Mouse (Mus musculus) stomach, embryonic 15.5 days (tissue): Measurements from ENCODE around the gene Igsf21. TPM values are rescaled to one million over a fixed set of nuclear protein-coding genes. Genes with fewer than 3 reads are reported as not detected.

Experiments used
- ATAC-seq: fragments of 200-750 bp; cut with Nextera tagmentation; 2 replicates; pipeline ENCODE4 v1.8.0; 2017; ENCODE audit warnings: low read depth, moderate number of reproducible peaks, moderate TSS enrichment; ENCODE audit not compliant: insufficient read depth, low FRiP score
- H3K27ac ChIP-seq: fragments of 300-500 bp; sonication (generic); 2 replicates; pipeline ENCODE4 v1.5.1; 2015; ENCODE audit warnings: mild to moderate bottlenecking, inconsistent platforms
- H3K27me3 ChIP-seq: fragments of 300-500 bp; sonication (generic); replicated peaks from 2 replicates; pipeline ENCODE4 v1.6.1; 2015; ENCODE audit warnings: inconsistent platforms
- H3K36me3 ChIP-seq: fragments of 300-500 bp; sonication (generic); 2 replicates; pipeline ENCODE4 v1.6.1; 2015; ENCODE audit warnings: inconsistent platforms
- H3K4me1 ChIP-seq: fragments of 300-500 bp; sonication (generic); 2 replicates; pipeline ENCODE4 v1.6.1; 2015; ENCODE audit warnings: inconsistent platforms
- H3K4me2 ChIP-seq: fragments of 300-500 bp; sonication (generic); 2 replicates; pipeline ENCODE4 v1.6.1; 2015; ENCODE audit warnings: mild to moderate bottlenecking, inconsistent platforms
- H3K4me3 ChIP-seq: fragments of 300-500 bp; sonication (generic); replicated peaks from 2 replicates; pipeline ENCODE4 v1.5.1; 2015; ENCODE audit warnings: inconsistent platforms
- H3K9ac ChIP-seq: fragments of 300-500 bp; sonication (generic); 2 replicates; pipeline ENCODE4 v1.6.1; 2015; ENCODE audit warnings: inconsistent platforms
- H3K9me3 ChIP-seq: fragments of 300-500 bp; sonication (generic); 2 replicates; pipeline ENCODE4 v1.6.1; 2016; ENCODE audit warnings: inconsistent platforms
- WGBS: fragments of 180-500 bp; shearing (Covaris S2); methylation state at CpG from one replicate; pipeline ENCODE4 v1.1.7; 2015; 5-methylcytosine and 5-hydroxymethylcytosine counted together
- polyA plus RNA-seq: library from polyadenylated mRNA; unstranded; fragments of >200 nt; fragmentation: Nextera tagmentation; extraction: Ambion mirVana; gene quantifications from 2 replicates; pipeline ENCODE4 v1.2.1, GENCODE M21; 2015

Igsf21 gene
- polyA plus RNA-seq, 1 experiment from 2014 or later = 1.8 TPM

- H3K27ac ChIP-seq = no peak overlapping the region
- 13% methylated on average over 11 of the region's 11 CpGs for WGBS
These were observed 143.9 kb downstream of the Igsf21 start for GRCm38 (mm10) chr4:140102581-140103200.

GRCm38 (mm10) chr4:140101106-140101505 is 145.5 kb downstream of the Igsf21 start:
- 71% methylated on average over 5 of the region's 5 CpGs for WGBS
- no peak overlapping the region for H3K4me3 ChIP-seq
- 0 out of 2 replicates have a peak, but pooled peaks cover 11% of the 10 kb centered on the region for H3K4me1 ChIP-seq
- H3K9me3 ChIP-seq = no peaks in the 10 kb centered on the region
- H3K27me3 ChIP-seq = peaks cover 11% of the 10 kb centered on the region
- no peak for ATAC-seq
- H3K36me3 ChIP-seq = no peaks in the 10 kb centered on the region
- H3K27ac ChIP-seq = no peak overlapping the region
- no peak overlapping the region for H3K4me2 ChIP-seq
- no peak overlapping the region for H3K9ac ChIP-seq

More at GRCm38 (mm10) chr4:140102581-140103200, 143.9 kb downstream of the Igsf21 start:
- H3K4me1 ChIP-seq = 0 out of 2 replicates have a peak, but pooled peaks cover 11% of the 10 kb centered on the region
- H3K9me3 ChIP-seq = no peaks in the 10 kb centered on the region
- H3K9ac ChIP-seq = no peak overlapping the region
- ATAC-seq = no peak
- no peaks in the 10 kb centered on the region for H3K36me3 ChIP-seq
- H3K27me3 ChIP-seq = peaks cover 11% of the 10 kb centered on the region
- H3K4me3 ChIP-seq = no peak overlapping the region
- H3K4me2 ChIP-seq = no peak overlapping the region; the same call in 1 of the 2 replicates

DNA sequence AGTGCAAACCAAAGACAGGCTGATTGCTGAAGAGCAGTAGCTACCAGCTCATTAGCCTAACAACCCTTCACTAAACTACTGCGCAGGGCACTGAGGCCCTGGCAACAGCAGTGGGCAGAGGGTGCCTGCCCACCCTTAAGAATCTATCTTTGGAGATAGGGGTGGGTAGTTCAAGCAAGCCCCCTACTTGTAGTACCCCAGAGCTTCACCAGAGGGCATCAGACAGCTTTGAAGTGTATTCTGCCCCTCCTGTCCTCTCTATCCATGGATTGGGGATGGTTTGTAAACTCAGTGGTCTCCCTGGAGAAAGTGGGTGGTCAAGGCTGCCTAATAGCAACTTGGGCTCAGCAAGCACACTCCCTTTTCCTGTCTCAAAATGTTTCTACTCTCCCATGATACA is 146.4 kb downstream of the Igsf21 start:
- H3K4me3 ChIP-seq = no peak overlapping the region

GRCm38 (mm10) chr4:140096283-140096682 is 150.3 kb downstream of the Igsf21 start:
- Histone ChIP-seq H3K9ac (no peak overlapping the region), H3K9me3 (no peaks in the 10 kb centered on the region), H3K27ac (no peak overlapping the region), H3K4me3 (no peak overlapping the region), H3K4me2 (no peak overlapping the region), H3K4me1 (no peaks in the 10 kb centered on the region), H3K36me3 (no peaks in the 10 kb centered on the region), H3K27me3 (no peaks in the 10 kb centered on the region)
- WGBS = 49% methylated on average over 2 of the region's 2 CpGs
- no peak for ATAC-seq

More for the DNA sequence above, 146.4 kb downstream of the Igsf21 start:
- Histone ChIP-seq H3K27me3 (peaks cover 9% of the 10 kb centered on the region), H3K27ac (no peak overlapping the region), H3K4me2 (no peak overlapping the region), H3K9ac (no peak overlapping the region), H3K36me3 (no peaks in the 10 kb centered on the region), H3K4me1 (0 out of 2 replicates have a peak, but pooled peaks cover 11% of the 10 kb centered on the region), H3K9me3 (no peaks in the 10 kb centered on the region)
- ATAC-seq = no peak
- WGBS = 85% methylated on average over 1 of the region's 1 CpGs

GRCm38 (mm10) chr4:140094835-140095234 is 151.7 kb downstream of the Igsf21 start:
- Histone ChIP-seq H3K4me1 (no peaks in the 10 kb centered on the region), H3K9ac (no peak overlapping the region), H3K27me3 (no peaks in the 10 kb centered on the region), H3K27ac (no peak overlapping the region), H3K4me2 (no peak overlapping the region), H3K4me3 (no peak overlapping the region), H3K9me3 (no peaks in the 10 kb centered on the region), H3K36me3 (no peaks in the 10 kb centered on the region)
- 29% methylated on average over 2 of the region's 2 CpGs for WGBS
- ATAC-seq = no peak

- no peaks in the 10 kb centered on the region for H3K27me3 ChIP-seq
- 57% methylated on average over 11 of the region's 11 CpGs for WGBS
- H3K9me3 ChIP-seq = no peaks in the 10 kb centered on the region
- no peak overlapping the region for H3K4me2 ChIP-seq
- ATAC-seq = no peak
- no peaks in the 10 kb centered on the region for H3K36me3 ChIP-seq
- H3K4me1 ChIP-seq = no peaks in the 10 kb centered on the region
- no peak overlapping the region for H3K9ac ChIP-seq
- H3K4me3 ChIP-seq = no peak overlapping the region
- H3K27ac ChIP-seq = no peak overlapping the region
These were observed 154.2 kb downstream of the Igsf21 start for GRCm38 (mm10) chr4:140092367-140092766.

- ATAC-seq = no peak
- H3K36me3 ChIP-seq = no peaks in the 10 kb centered on the region
- no peak overlapping the region; the same call in 1 of the 2 replicates for H3K27ac ChIP-seq
- H3K4me3 ChIP-seq = no peak overlapping the region
- no peaks in the 10 kb centered on the region for H3K27me3 ChIP-seq
- no peak overlapping the region for H3K9ac ChIP-seq
- no peaks in the 10 kb centered on the region for H3K4me1 ChIP-seq
- no peak overlapping the region for H3K4me2 ChIP-seq
- 59% methylated on average over 3 of the region's 3 CpGs for WGBS
- H3K9me3 ChIP-seq = no peaks in the 10 kb centered on the region
These were observed 154.9 kb downstream of the Igsf21 start for GRCm38 (mm10) chr4:140091693-140092092.

- ATAC-seq = no peak
- no peaks in the 10 kb centered on the region for H3K36me3 ChIP-seq
These were observed 156.9 kb downstream of the Igsf21 start for GRCm38 (mm10) chr4:140089676-140090075.

GRCm38 (mm10) chr4:140088711-140089440 is 157.7 kb downstream of the Igsf21 start:
- Histone ChIP-seq H3K36me3 (no peaks in the 10 kb centered on the region), H3K9me3 (no peaks in the 10 kb centered on the region), H3K4me2 (no peak overlapping the region), H3K27ac (no peak overlapping the region), H3K4me3 (no peak overlapping the region), H3K4me1 (peaks cover 3% of the 10 kb centered on the region), H3K27me3 (no peaks in the 10 kb centered on the region), H3K9ac (no peak overlapping the region)
- no peak for ATAC-seq
- WGBS = 71% methylated on average over 12 of the region's 12 CpGs

More at GRCm38 (mm10) chr4:140089676-140090075, 156.9 kb downstream of the Igsf21 start:
- Histone ChIP-seq H3K4me1 (no peaks in the 10 kb centered on the region; the same call in 1 of the 2 replicates), H3K27ac (no peak overlapping the region), H3K27me3 (no peaks in the 10 kb centered on the region), H3K4me3 (no peak overlapping the region), H3K4me2 (no peak overlapping the region), H3K9me3 (no peaks in the 10 kb centered on the region), H3K9ac (no peak overlapping the region)
- 87% methylated on average over 4 of the region's 4 CpGs for WGBS

DNA sequence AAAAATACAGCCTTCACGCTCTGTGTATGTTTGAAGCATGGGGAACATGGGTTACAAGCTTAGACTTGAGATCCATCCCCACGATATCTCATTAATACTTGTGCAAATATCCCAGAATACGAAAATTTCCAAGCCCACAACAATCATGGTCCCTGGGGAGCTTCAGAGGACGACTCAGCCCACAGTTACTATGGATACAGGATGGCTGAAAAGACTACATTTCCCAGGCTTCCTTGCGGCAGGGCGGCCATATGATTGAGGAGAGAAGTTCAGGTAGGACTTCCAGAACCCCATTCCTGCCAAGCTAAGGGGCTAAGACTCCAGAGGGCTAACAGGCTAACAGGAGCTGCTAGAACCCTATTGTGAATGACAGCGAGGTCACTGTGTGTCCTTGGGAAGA is 160.4 kb downstream of the Igsf21 start:
- Histone ChIP-seq H3K9me3 (no peaks in the 10 kb centered on the region), H3K27ac (no peak overlapping the region), H3K9ac (no peak overlapping the region), H3K4me3 (no peak overlapping the region), H3K27me3 (no peaks in the 10 kb centered on the region), H3K4me2 (no peak overlapping the region), H3K36me3 (no peaks in the 10 kb centered on the region), H3K4me1 (peaks cover 4% of the 10 kb centered on the region)
- 59% methylated on average over 7 of the region's 7 CpGs for WGBS
- ATAC-seq = no peak

- WGBS = 34% methylated on average over 11 of the region's 11 CpGs
- Histone ChIP-seq H3K4me2 (no peak overlapping the region), H3K4me3 (no peak overlapping the region), H3K36me3 (no peaks in the 10 kb centered on the region), H3K9ac (no peak overlapping the region), H3K4me1 (peaks cover 4% of the 10 kb centered on the region), H3K27me3 (no peaks in the 10 kb centered on the region), H3K27ac (peak overlapping the region; percentile 26; the same call in 1 of the 2 replicates), H3K9me3 (no peaks in the 10 kb centered on the region)
- ATAC-seq = no peak; the same call in 1 of the 2 replicates
These were observed 162.0 kb downstream of the Igsf21 start for GRCm38 (mm10) chr4:140084521-140085011.

- Histone ChIP-seq H3K27ac (peak overlapping the region; percentile 26; the same call in 1 of the 2 replicates), H3K9me3 (no peaks in the 10 kb centered on the region), H3K36me3 (no peaks in the 10 kb centered on the region), H3K4me2 (no peak overlapping the region), H3K4me3 (no peak overlapping the region), H3K4me1 (peaks cover 4% of the 10 kb centered on the region), H3K9ac (no peak overlapping the region), H3K27me3 (no peaks in the 10 kb centered on the region)
- WGBS = 71% methylated on average over 5 of the region's 5 CpGs
- no peak for ATAC-seq
These were observed 162.5 kb downstream of the Igsf21 start for GRCm38 (mm10) chr4:140084064-140084463.
